Mouse (Mus musculus): ENCODE results near the gene Cuedc1.

GRCm38 (mm10) chr11:88067191-88067585 lies 30.7 kb upstream of the Cuedc1 start:
- TF ChIP-seq POLR2A (IDR thresholded peaks at IDR 0.05; ENCODE audit: insufficient read depth, low read depth, low read length) (no peak), CTCF (IDR thresholded peaks at IDR 0.05; ENCODE audit: insufficient read depth, low read depth, low read length) (no peak)
